Mouse (Mus musculus) lung, postnatal 0 days (tissue): Measurements from ENCODE around the gene Cpt1a. TPM values are rescaled to one million over a fixed set of nuclear protein-coding genes. Genes with fewer than 3 reads are reported as not detected.

ENCODE experiments used
- ATAC-seq: fragments of 200-750 bp; cut with Nextera tagmentation; 2 replicates; pipeline ENCODE4 v1.8.0; 2017; ENCODE audit warnings: moderate library complexity
- DNase-seq: peaks from one replicate; pipeline ENCODE4 v3.0.0-alpha.2; 2016; ENCODE audit warnings: low spot score
- H3K27ac ChIP-seq: fragments of 300-500 bp; sonication (generic); 2 replicates; pipeline ENCODE4 v1.5.1; 2014; ENCODE audit warnings: antibody characterized with exemption, mild to moderate bottlenecking, low read length, mixed read lengths
- H3K27me3 ChIP-seq: fragments of 300-500 bp; sonication (generic); replicated peaks from 2 replicates; pipeline ENCODE4 v1.6.1; 2014; ENCODE audit warnings: low read length, mixed read lengths; ENCODE audit not compliant: insufficient read depth
- H3K36me3 ChIP-seq: fragments of 300-500 bp; sonication (generic); 2 replicates; pipeline ENCODE4 v1.6.1; 2014; ENCODE audit warnings: low read length, mixed read lengths; ENCODE audit not compliant: insufficient read depth
- H3K4me1 ChIP-seq: fragments of 300-500 bp; sonication (generic); 2 replicates; pipeline ENCODE4 v1.6.1; 2014; ENCODE audit warnings: antibody characterized with exemption, low read depth, low read length, mixed read lengths; ENCODE audit not compliant: insufficient read depth
- H3K4me2 ChIP-seq: fragments of 300-500 bp; sonication (generic); replicated peaks from 2 replicates; pipeline ENCODE4 v1.6.1; 2014; ENCODE audit warnings: low read depth, mild to moderate bottlenecking, low read length, moderate library complexity, mixed read lengths
- H3K4me3 ChIP-seq: fragments of 300-500 bp; sonication (generic); 2 replicates; pipeline ENCODE4 v1.5.1; 2014; ENCODE audit warnings: low read depth, low read length
- H3K9ac ChIP-seq: fragments of 300-500 bp; sonication (generic); replicated peaks from 2 replicates; pipeline ENCODE4 v1.6.1; 2014; ENCODE audit warnings: low read depth, mild to moderate bottlenecking
- H3K9me3 ChIP-seq: fragments of 300-500 bp; sonication (generic); 2 replicates; pipeline ENCODE4 v1.6.1; 2016; ENCODE audit warnings: low read length, mixed read lengths
- CTCF ChIP-seq: IDR thresholded peaks from 2 replicates; pipeline ENCODE4 v1.5.1; 2016; ENCODE audit warnings: antibody characterized with exemption, mild to moderate bottlenecking
- EP300 ChIP-seq: IDR thresholded peaks from 2 replicates; pipeline ENCODE4 v1.6.1; 2016; ENCODE audit warnings: antibody characterized with exemption, mild to moderate bottlenecking, control low read depth
- WGBS: fragments of 180-500 bp; shearing (Covaris S2); extraction: QIAGEN DNeasy Blood & Tissue Kit; methylation state at CpG from one replicate; pipeline ENCODE4 v1.1.7; 2014; 5-methylcytosine and 5-hydroxymethylcytosine counted together
- polyA plus RNA-seq: library from polyadenylated mRNA; unstranded; fragments of >200 nt; fragmentation: Nextera tagmentation; extraction: Ambion mirVana; gene quantifications from 2 replicates; pipeline ENCODE4 v1.2.1, GENCODE M21; 2015

The Cpt1a gene
- polyA plus RNA-seq, 1 experiment from 2014 or later, result 46.6 TPM

GRCm38 (mm10) chr19:3404030-3404429 lies 81.9 kb downstream of the Cpt1a start:
- Histone ChIP-seq H3K4me3 (no peak overlapping the region), H3K27ac (no peak overlapping the region), H3K36me3 (no peaks in the 10 kb centered on the region), H3K4me1 (no peaks in the 10 kb centered on the region), H3K27me3 (no peaks in the 10 kb centered on the region), H3K4me2 (no peak overlapping the region), H3K9me3 (no peaks in the 10 kb centered on the region), H3K9ac (no peak overlapping the region)
- no peak for DNase-seq
- no peak for ATAC-seq
- no peak for TF ChIP-seq CTCF
- no peak for TF ChIP-seq EP300
- WGBS, result 75% methylated on average over 7 of the region's 7 CpGs

DNA sequence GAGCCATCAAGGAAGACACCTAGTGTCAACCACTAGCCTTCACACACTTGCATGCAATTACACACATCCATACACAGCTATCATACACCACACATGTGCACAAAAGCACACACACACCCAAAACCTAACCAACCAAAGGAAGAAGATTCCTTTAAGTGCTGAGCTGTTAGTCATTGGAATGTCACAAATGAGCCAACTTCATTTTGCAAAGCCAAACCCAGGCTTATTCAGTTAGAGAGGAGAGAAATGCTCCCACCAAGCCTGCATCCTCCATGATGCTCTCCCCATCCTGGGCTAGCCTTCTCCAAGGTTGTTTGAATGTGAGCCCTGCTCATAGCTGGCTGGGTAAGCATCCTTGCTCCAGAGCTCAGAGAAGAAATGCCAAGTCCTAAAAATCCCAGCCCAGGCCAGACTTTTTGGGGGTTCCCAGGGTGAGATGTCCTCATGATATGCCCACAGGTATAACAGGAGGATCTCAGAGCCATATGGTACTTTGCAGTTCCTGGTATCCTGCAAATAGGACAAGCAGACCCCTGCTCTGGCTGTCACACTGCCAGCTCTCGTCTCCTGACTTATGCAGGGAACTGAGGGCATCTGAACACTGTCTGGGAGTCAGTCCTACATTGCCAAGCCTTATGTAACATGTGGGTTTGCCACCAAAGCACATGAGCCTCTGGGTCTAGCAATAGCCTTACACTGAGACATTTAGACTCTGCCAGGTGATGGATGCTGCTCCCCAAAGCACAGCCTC lies 83.6 kb downstream of the Cpt1a start:
- H3K4me2 ChIP-seq, result no peak overlapping the region
- no peak overlapping the region for H3K4me3 ChIP-seq
- DNase-seq (no peak), ATAC-seq (no peak)
- H3K27me3 ChIP-seq, result no peaks in the 10 kb centered on the region
- TF ChIP-seq CTCF (no peak), EP300 (no peak)
- no peaks in the 10 kb centered on the region for H3K9me3 ChIP-seq
- no peak overlapping the region for H3K27ac ChIP-seq
- 33% methylated on average over 1 of the region's 1 CpGs for WGBS
- H3K4me1 ChIP-seq, result no peaks in the 10 kb centered on the region
- no peaks in the 10 kb centered on the region for H3K36me3 ChIP-seq
- no peak overlapping the region for H3K9ac ChIP-seq

GRCm38 (mm10) chr19:3414268-3414733 lies 92.2 kb downstream of the Cpt1a start, which contains the start of gene Gal:
Gene Gal, minus strand, starts transcription at chr19:3414544.
- Histone ChIP-seq H3K4me3 (peak within 1 kb of the TSS; percentile 19; the same call in 1 of the 2 replicates), H3K27ac (no peak within 1 kb of the TSS), H3K9ac (no peak within 1 kb of the TSS), H3K36me3 (no peaks in the 10 kb centered on the region), H3K27me3 (peaks cover 9% of the 10 kb centered on the region; the same call in 1 of the 2 replicates), H3K4me1 (peaks cover 7% of the 10 kb centered on the region; the same call in 1 of the 2 replicates), H3K9me3 (no peaks in the 10 kb centered on the region), H3K4me2 (peak within 1 kb of the TSS; percentile 48)
- DNase-seq (no peak), ATAC-seq (peak; percentile 61)
- WGBS, result 3% methylated on average over 36 of the region's 37 CpGs
- TF ChIP-seq EP300 (no peak), CTCF (no peak)

DNA sequence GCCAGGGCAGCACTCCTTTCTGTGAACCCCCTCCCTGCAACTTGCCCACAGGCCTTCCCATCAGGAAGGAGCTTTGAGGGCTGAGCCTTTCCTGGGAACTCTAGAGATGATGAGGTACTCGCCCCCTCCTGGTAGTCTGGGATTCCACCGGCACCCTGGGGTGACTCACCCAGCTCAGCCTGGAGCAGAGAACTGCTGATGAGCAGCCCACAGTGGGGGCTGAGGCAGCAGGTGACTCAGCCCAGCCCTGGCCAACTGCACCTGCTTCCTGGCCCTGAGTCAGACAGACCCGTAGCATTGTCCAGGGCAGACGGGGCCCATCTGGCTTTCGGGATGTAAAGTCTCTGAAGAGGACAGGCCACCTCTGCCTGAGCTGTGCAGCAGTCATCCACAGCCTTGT lies 97.1 kb downstream of the Cpt1a start:
- WGBS, result 46% methylated on average over 5 of the region's 5 CpGs
- ATAC-seq, result 0 out of 2 replicates have a peak, but pooled peaks have one; percentile 27

DNA sequence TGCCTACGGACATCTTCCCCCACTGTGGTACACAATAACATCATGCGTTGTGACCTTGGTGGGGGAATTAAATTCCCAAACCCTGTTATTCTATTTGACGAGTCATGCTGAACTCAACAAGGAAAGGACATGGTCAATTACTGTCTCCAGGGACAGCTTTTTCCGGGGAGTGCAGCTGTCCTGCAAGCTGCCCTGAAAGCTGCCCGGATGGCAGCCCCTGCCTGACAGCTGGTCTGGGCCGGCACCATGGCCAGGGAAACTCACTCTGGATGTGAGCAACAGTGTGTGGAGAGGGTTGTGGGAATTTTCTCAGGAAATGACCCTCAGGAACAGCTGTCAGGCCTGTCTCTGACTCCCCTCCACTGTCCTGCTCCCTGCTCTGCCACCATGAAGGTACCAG lies 100.4 kb downstream of the Cpt1a start:
- Histone ChIP-seq H3K9ac (no peak overlapping the region), H3K36me3 (no peaks in the 10 kb centered on the region), H3K4me2 (no peak overlapping the region), H3K4me3 (no peak overlapping the region), H3K4me1 (no peaks in the 10 kb centered on the region), H3K9me3 (no peaks in the 10 kb centered on the region), H3K27me3 (no peaks in the 10 kb centered on the region), H3K27ac (no peak overlapping the region)
- ATAC-seq (peak; percentile 54), DNase-seq (no peak)
- WGBS, result 69% methylated on average over 6 of the region's 6 CpGs
- TF ChIP-seq CTCF, result no peak
- no peak for TF ChIP-seq EP300

More for the DNA sequence above, 97.1 kb downstream of the Cpt1a start:
- H3K36me3 ChIP-seq, result no peaks in the 10 kb centered on the region
- peaks cover under 1% of the 10 kb centered on the region; the same call in 1 of the 2 replicates for H3K27me3 ChIP-seq
- H3K4me1 ChIP-seq, result peaks cover 4% of the 10 kb centered on the region; the same call in 1 of the 2 replicates
- no peak overlapping the region for H3K27ac ChIP-seq
- DNase-seq, result no peak
- no peak overlapping the region for H3K4me3 ChIP-seq
- no peak overlapping the region for H3K9ac ChIP-seq
- TF ChIP-seq EP300, result no peak
- no peak for TF ChIP-seq CTCF
- no peaks in the 10 kb centered on the region for H3K9me3 ChIP-seq
- H3K4me2 ChIP-seq, result no peak overlapping the region

DNA sequence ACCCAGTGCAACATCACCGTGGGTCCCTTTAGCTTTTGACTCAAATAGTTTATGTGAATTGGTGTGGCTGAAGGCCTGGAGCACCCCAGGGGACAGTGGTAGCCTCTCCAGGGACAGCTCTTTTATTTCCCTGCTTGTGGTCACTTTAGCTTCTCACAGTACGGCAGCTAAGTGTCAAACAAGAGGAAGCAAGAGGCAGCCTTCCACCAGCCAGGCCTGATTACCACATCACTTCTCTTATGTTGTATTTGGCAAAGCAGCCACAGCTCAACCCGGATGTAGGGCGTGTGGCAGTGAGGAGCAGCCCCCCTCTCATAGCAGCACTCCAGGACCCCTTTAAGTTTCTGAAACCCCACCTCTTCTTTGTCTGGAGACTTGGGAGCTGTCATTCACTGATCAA lies 100.8 kb downstream of the Cpt1a start:
- no peak overlapping the region for H3K9ac ChIP-seq
- DNase-seq (peak; percentile 75), ATAC-seq (peak; percentile 67)
- H3K4me2 ChIP-seq, result no peak overlapping the region
- no peak overlapping the region for H3K4me3 ChIP-seq
- H3K27ac ChIP-seq, result no peak overlapping the region
- no peaks in the 10 kb centered on the region for H3K27me3 ChIP-seq
- no peaks in the 10 kb centered on the region for H3K4me1 ChIP-seq
- no peaks in the 10 kb centered on the region for H3K9me3 ChIP-seq
- no peaks in the 10 kb centered on the region for H3K36me3 ChIP-seq
- TF ChIP-seq EP300 (no peak), CTCF (no peak)
- 14% methylated on average over 4 of the region's 4 CpGs for WGBS
